Mouse (Mus musculus): ENCODE measurements around the gene Coa3. TPM values are rescaled to one million over a fixed set of nuclear protein-coding genes. Genes with fewer than 3 reads are reported as not detected.
A peak's percentile ranks its signal among the peaks of the same experiment; 100 is the strongest.

Gene Coa3
- total RNA-seq, 2 experiments from 2014 or later = 47.8 to 74.0 TPM

DNA sequence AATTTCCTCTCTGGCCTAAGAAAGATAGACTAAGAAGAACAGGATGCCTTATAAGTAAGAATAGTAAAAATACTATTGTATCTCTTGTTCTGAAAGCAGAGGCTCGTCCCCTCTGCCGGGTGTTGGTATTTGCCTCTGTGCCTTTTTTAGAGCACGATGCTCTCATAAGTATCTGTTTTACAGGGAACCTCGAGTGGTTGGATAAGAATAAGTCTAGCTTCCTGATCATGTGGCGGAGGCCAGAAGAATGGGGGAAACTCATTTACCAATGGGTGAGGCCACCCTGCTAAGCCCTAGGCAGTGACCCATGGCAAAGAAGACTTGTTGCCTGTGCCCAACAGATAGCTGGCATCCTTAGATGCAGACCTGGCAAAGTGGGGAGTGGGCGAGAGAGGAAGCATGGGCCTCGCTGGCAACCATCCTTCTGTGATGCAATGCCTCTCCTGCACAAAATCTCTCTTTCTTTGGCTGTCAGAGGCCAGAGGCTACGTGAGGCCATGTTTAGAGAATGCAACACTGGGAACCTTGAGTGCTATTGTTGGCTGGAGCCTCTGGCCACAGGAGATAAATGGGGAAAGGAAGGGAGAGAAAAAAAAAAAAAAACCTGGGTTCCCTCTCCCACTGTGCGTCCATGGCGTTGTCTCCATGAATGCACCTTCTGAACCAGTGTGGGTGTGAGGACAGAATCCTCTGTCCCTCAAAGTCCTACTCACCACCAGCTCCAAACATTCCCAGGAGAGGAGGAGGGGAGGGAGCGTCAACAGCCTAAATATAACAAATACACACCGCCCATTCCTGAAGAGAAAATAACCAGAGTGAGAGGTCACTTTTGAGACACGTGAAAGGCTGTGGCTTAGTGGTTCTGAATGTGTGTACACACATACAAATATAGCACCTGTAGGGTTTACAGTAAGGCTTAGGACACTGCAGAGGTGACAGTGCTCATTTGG lies 22.8 kb downstream of the Coa3 start:
- no peak for ATAC-seq (replicated peaks; ENCODE audit: poor library complexity)

DNA sequence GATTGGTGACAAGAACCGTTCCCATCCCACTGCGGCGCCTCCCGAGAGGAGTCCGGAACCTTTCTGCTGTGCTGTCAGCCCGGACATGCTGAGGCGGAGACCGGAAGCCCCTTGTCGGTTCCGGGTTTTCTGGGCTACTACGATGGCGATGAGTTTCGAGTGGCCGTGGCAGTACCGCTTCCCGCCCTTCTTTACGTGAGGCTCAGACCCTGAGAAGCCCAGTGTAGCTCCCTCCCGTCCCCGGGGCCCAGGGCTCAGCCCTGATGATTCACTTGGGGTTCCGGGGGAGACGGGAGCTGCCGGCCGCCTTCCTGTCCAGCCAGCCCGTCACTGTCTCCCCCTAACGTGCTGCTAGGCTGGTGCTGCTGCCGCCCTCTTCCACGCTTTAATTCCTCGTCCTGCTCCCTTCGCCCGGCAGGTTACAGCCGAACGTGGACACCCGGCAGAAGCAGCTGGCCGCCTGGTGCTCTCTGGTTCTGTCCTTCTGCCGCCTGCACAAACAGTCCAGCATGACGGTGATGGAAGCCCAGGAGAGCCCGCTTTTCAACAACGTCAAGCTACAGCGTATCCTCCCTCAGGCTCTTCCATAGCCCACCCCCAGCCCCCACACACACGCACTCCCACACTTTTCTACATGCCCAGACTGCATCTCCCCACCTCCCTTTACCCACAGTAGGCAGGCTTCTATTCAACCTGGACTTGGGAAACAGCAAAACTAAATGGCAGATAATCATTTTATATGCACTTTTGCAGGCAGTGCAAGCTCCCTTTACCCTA lies 25.1 kb downstream of the Coa3 start, which contains the start of gene Vps25:
Gene Vps25, plus strand, starts transcription at position 95 of the 777 bp plus-strand sequence.
- ATAC-seq (replicated peaks; ENCODE audit: poor library complexity) = peak; percentile 97

DNA sequence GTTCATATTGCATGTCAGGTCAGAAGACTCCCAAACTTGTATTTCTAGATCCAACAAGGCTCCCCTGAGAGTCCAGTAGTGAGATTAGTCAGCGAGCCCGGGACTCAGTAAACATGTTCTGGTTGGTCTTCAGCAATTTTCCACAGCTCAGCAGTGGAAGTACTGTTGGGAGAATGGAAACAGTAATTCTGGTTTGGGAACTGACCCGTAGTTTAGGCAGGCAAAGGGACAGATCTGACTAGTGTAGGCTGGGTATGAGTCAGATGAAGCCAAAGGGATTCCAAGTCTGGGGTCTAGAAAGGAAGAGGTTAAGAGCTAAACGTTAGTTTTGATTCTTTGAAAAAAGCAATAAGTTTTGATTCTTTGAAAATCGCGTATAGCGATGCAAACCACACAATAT lies 26.0 kb downstream of the Coa3 start:
- ATAC-seq (replicated peaks; ENCODE audit: poor library complexity) = no peak

DNA sequence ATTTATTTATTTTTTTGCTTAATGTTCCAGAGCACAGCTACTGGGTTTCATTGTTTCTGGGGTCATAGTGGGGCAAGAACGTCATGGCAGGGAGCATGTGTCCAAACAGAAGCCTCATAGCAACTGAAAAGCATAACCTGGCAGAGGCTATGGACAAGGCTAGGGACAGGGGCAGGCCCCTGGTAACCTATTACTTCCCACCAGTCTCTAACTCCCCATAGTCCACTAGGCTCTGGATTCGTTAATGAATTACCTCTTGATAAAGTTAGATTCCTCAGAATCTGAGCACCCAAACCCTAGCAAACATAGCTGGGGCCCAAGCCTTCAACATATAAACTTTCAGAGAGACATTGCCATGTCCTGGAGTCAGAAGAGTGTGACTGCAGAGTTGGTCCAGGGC lies 27.9 kb downstream of the Coa3 start:
- no peak for ATAC-seq (replicated peaks; ENCODE audit: poor library complexity)

DNA sequence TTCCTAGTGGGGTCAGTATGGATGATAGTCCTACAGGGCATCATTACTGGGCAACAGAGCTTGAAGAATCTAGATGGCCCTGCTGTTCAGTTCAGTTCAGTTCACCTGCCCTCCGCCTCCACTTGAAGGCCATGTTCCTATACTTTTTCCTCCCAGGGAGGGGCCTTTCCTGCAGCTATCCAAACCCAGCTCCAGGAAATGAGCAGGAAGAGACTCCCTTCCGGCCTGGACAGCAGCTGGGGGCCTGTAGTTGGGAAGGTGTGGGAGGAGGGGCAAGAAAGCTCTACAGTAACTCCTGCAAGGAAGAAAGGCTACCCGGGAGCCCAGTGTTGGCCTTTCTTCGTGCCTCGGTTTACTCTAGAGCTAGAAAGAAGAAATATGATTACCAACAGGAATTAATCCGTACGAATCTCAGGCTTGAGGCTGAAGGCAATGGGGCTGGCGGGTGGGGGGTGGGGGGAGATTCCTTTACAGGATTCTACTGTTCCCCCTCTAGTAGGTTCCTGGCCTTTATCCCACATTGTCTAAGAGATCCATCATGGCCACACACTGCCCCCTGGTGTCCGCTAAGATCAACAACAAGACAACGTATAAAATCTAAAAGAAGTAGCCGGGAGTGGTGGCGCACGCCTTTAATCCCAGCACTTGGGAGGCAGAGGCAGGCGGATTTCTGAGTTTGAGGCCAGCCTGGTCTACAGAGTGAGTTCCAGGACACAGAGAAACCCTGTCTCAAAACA lies 30.5 kb downstream of the Coa3 start:
- peak; percentile 66 for ATAC-seq (replicated peaks; ENCODE audit: poor library complexity)

DNA sequence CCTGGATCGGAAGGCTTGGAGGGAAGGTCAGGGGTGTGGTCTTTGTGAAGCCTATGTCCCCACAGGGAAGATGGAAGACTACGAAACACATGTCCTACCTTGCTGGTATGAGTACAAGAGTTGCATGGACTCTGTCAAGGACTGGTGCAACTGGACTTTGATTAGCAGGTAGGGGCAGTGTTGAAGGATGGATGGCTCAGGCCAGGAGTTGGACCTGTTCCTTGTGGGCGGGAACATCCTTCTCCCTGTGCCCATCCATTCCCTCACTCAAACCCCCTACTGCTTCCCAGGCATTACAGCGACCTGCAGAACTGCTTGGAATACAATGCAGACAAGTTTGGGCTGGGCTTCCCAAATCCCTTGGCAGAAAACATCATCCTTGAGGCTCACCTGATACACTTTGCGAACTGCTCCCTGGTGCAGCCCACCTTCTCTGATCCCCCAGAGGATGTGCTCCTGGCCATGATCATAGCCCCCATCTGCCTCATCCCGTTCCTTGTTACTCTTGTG lies 31.3 kb downstream of the Coa3 start:
- ATAC-seq (replicated peaks; ENCODE audit: poor library complexity) = no peak

DNA sequence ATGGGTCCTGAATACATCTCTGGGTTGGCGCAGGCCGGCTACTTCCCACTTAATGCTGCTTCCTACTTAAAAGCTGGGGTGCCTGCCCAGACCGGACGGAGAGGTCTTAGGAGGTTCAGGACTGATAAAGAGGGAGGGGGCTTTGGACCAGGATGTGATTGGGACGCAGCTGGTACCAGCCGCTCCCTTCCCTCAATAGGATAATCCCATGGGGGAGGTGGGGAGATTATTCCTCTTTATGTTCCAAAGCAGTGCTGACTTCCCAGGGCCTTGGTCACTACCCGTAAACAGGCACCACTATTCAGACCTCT lies 32.3 kb downstream of the Coa3 start:
- peak; percentile 15; the same call in 1 of the 2 replicates for ATAC-seq (replicated peaks; ENCODE audit: poor library complexity)

DNA sequence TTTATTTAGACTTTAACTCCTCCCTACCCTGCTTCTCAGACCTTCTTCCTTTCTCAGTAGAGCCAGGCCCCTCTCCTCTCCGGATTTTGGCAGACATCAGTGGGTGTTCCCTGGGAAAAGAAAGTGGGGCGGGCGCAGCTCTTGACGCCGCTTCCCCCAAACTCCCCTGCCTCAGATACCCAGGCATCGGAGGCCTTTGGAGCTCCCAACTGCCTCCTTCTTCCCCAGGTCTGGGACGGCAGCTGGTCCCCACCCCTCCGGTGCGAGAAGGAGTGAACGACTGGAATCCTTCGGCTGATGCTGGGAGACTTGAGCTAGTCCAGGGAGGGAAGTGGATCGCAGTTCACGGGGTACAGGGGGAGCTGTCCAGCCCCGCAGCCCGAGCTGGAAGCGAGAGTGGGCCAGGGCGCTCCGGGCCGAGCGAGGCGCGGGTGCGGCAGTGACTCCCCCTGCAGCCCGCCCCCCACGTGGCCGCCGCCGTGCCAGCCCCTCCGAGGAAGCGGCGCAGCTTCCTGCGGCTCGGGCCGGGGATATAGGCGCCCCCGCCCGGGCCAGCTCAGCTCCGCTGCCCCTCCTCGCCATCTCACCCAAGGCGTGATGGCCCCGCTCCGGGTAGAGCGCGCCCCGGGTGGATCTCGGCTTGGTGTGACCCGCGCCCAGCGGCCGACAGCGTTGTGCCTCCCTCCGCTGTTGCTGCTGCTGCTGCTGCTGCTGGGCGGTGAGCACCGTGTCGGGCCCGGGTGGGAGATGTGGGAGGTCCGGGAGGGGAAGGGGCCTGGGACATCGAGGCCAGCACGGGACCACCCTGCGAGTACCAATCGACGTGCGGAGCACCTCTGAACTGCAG lies 32.8 kb downstream of the Coa3 start, which contains the start of gene Ramp2:
Gene Ramp2, plus strand, starts transcription at position 174 of the 847 bp plus-strand sequence.
- peak; percentile 55 for ATAC-seq (replicated peaks; ENCODE audit: poor library complexity)

DNA sequence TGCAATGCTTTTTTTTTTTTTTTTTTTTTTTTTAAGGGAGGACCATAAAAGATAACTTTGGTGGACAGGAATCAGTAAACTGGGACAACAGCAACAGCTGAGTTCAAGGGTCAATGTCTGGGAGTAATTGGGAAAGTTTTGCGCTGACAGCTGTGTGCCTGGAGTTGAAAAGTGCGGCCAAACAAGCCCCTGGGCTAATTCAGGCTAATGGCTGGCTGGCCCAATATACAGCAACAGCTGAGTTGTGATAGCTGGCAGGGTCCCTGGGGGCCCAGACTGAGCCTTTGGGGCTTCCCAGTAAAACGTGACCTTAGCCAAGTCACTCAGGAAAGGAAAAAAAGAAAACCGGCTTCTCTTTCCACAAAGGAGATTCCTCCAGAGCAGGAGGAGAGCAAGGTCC lies 33.8 kb downstream of the Coa3 start:
- no peak for ATAC-seq (replicated peaks; ENCODE audit: poor library complexity)

DNA sequence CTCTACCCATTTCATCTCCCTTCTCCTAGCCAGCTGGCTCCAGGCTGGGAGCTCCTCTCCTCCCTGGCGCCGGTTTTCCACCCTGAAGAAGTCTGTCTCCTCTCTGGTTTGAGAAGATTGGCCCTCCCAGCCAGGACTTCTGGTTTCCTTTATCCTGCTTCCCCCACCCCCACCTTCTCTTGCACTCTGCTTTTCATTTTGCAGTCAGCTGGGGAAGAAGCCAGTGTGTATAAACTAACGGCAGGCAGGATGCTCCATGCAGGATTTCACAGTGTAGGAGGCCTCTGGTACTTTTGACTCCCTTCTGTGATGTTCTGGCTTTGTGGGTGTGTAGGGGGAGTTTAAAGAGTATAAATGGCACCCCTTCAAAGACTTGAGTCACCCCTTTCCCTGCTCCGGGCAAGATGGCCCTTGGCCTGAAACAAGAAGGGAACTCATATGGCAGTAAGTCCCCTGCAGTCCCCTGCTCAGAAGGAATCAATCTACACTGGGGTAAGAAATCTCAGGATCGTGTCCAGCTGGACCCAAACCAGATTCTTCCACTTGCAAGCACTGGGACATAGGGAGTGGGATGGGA lies 40.8 kb downstream of the Coa3 start:
- ATAC-seq (replicated peaks; ENCODE audit: poor library complexity) = no peak

DNA sequence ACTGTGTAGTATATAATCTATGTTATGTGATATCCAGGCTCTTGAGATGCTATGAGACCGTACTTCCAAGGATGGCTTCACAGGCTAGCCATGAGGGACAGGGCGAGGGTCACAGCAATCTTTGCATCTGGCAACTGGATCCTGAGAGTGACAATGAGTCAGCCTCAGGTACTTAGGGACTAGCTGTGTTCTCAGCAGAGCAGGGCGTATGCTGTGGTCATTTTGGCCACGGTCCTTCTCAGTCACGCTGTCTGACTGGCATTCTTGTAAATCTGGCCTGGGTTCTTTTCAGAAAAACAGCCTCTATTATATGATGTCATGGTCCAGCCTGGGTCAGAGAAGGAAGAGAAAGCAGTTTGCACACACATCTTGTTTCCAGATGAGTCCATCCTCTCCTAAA lies 42.1 kb downstream of the Coa3 start:
- no peak for ATAC-seq (replicated peaks; ENCODE audit: poor library complexity)

DNA sequence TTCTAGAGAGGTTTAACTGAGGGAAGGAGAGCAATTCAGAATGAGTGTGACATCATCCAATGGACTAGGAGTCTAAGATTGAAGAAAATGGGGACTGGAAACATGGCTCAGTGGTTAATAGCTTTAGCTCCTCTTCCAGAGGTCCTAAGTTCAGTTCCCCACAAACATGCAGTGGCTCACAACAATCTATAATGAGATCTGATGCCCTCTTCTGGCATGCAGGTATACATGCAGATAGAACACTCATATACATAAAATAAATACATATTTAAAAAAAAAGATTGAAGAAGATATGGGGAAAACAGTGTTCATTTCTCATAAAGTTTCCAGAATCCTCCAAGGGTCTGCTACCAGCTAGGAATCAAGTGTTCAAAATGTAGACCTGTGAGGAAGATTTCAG lies 43.5 kb downstream of the Coa3 start:
- ATAC-seq (replicated peaks; ENCODE audit: poor library complexity) = no peak

DNA sequence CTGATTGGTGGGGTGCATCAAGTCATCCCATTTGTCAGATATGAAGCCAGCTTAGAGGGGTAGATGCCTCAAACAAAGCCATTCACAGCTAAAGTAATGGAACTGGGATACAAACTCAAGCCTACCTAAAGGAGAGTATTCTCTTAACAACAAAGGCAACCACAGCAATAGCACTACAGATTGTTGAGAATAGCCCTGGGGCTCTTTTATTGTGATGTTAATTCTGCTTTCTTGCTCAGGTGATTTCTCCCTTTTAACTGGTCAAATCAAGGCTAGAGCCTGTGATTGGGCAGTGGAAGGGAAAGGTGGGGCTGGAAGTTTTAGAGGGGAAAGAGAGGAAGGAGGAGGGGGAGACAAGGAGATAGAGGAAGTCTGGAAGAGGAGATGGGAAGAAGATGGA lies 44.8 kb downstream of the Coa3 start:
- no peak for ATAC-seq (replicated peaks; ENCODE audit: poor library complexity)

DNA sequence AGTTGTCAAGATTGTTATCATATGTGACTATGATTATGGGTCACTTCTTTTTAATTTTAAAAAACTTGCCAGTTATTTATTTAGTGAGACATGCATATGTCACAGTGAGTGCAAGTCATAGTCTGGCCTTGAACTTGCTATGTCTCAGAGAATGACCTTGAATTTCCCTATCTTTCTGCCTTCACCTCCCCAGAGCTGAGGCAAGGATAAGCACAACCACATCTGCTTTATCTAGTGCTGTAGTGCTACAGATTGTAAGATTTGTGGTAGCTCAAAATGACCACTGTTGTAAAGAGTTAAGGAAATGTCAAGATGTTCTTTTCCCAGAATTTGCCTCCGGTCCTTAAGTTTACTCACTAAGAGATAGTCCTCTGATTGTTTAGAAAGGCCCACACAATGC lies 45.7 kb downstream of the Coa3 start:
- no peak for ATAC-seq (replicated peaks; ENCODE audit: poor library complexity)

DNA sequence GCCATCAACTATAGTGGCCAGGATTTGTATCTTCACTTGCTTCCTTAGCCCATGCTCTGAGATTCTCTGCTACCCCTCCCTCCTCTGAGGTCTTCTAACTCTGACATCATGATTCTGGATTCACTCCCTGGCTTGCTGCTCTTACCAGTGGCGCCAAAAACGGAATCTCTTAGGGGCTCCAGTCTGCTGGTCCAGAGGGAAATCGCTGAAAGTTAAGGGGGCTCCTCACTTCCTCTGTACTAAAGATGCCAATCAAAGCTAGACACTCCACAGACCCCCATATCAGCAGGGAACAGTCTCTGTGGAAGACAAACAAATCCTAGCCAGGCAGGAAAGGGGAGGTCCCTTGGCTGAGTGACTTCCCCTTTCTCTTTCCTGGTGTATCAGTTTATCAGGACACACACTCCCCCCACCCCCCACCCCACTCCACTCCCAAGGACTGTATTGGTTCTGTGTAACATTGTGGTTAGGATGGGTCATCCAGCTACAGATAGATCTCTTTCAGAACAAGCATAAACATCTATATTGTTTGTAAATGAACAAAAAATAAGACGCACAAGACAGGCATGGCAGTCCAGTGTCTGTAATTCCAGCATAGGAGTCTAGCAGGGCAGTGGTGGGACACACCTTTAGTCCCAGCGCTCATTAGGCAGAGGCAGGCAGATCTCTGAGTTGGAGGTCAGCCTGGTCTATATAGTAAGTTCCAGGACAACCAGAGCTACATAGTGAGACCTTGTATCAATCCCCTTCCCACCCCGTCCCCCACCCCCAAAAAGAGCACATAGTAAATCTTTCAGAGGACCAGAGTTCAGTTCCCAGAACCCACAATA lies 46.7 kb downstream of the Coa3 start:
- peak; percentile 81 for ATAC-seq (replicated peaks; ENCODE audit: poor library complexity)

DNA sequence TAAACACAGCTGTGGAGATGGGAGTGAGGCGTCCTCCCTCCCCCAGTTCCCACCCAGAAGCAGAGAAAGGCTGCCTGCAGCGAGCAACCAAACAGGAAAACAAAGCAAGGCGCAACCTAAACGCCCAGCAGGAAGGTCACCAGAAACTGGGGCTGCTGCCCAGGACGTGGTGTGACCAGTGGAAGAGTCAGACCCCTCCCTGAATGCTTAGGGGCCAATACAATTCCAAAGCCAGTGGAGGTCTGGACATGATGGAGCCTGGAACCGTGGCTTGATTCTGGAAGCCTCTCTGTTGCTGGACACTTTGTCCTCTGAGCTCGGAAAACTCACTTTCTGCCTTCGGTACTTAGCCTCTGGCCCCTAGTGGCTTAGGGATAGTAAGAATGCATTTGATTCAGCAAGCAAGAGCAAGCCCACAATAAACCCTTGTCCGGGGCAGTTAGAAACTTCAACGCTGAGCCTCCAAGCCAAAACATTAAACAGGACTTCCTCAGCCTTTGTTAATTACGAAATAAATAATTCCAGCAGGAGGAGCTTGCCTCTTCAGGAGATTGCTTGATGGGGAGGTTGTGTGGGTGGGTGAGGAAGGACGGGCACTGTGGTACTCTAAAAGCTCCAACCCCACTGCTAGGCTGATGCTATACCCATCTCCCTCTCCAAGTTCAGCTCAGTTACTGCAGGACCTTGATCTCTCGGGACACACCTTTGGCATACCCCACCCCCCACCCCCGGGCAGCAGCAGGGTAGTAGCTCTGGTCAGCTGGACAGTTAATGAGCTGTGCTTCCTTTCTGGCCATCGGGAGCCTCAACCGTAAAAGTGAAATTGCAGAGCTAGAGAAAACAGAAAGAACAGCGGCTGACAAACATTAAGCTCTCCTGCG lies 47.7 kb downstream of the Coa3 start:
- no peak for ATAC-seq (replicated peaks; ENCODE audit: poor library complexity)

DNA sequence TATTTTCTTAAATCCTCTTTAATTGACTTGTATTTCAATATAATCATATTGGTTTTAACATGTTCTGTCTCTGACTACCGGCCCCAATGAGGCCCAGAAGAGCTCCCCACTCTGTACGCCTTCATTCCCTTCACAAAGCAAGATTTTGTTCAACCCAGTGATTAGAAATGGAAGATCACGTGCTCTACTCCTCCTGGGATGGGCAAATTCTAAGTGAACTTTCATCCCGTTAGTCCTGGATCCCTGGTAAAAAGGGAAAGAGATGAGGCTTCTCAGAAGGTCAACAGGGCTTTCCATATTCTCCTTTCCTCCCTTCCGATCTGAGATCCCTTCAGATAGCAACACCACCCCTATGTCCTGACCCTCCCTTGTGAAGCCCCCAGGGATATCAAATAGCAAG lies 48.4 kb downstream of the Coa3 start:
- no peak for ATAC-seq (replicated peaks; ENCODE audit: poor library complexity)

DNA sequence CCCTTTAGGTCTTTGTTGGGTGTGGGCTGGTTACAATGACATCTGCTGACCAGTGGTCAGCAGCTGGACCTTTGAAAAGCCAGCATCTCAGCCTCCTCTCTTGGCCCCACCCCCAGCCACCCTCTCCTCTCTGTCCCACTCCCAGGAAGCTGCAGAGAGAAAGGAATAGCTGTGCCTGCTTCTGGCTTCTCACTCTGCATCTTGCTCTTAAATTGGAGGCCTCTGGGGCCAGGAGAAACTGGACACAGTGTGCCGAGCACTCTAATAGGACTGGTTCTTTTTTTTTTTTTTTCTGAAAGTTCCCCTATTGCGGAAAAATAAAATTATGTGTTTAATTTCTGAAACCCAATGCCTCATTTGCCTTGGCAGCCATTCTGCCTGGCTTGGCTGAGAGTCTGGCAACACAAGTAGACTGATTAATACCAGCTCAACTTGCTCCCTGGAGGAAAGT lies 48.8 kb downstream of the Coa3 start:
- no peak for ATAC-seq (replicated peaks; ENCODE audit: poor library complexity)

Measured in megakaryocyte progenitor cell, adult 5-6 weeks (primary cell).